Mouse (Mus musculus) brain, embryonic 14.5 days (tissue): ENCODE measurements at regions not wholly inside any gene's neighbourhood (a gene's known extent, or its start where the extent isn't known, plus 50 kb on each side); places are given as distances from the start of the nearest gene placed in this dataset.

Experiments
- CTCF ChIP-seq: fragments of 200-500 bp; IDR thresholded peaks from 2 replicates; pipeline ENCODE4 v1.5.1; 2012; ENCODE audit warnings: inconsistent platforms, mild to moderate bottlenecking, moderate library complexity, borderline replicate concordance; ENCODE audit not compliant: insufficient read depth, insufficient read length; ENCODE audit errors: extremely low read depth
- POLR2A ChIP-seq: fragments of 200-500 bp; IDR thresholded peaks from 2 replicates; pipeline ENCODE4 v1.6.1; 2012; ENCODE audit warnings: mild to moderate bottlenecking, inconsistent platforms, borderline replicate concordance; ENCODE audit not compliant: poor library complexity, insufficient read depth, insufficient read length, severe bottlenecking; ENCODE audit errors: extremely low read depth

GRCm38 (mm10) chr11:64663166-64663565 is 226.7 kb upstream of the F930015N05Rik start:
- TF ChIP-seq POLR2A (no peak), CTCF (no peak)
